In the genomic region with DNA sequence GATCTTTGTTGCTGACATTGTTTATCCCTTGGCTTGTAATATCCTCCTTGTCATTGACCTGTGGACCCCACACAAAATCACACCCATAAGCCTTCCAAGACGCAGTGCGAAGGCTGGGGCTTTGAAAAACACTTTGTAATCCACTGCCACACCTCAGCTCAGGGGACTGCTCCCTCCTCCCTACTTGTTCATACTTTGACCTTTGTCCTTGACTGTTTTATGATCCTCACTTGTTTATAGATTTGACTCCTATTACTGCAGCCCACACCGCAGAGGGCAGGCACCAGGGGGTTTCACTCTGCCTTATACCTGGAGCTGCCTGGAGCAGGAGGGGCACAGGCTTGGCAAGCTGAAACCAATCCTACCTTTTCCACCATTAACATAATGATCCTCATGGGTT, we compare ENCODE assay signal across 26 mouse cellular contexts. TPM values are rescaled to one million over a fixed set of nuclear protein-coding genes. Genes with fewer than 3 reads are reported as not detected.
DNase-seq lines count a peak whose midpoint lies in the region; ATAC-seq and TF ChIP-seq lines count a peak whose summit lies in the region.
"Had no signal": no experiment of that assay in that cellular context is flagged by ENCODE, and none has a peak within 500 bp of the region (broad histone marks: within the 10 kb centered on the region; RNA-seq: fewer than 3 reads in every experiment).

No protein-coding gene starts in this region.

- H3K36me3 ChIP-seq in kidney, postnatal 0 days (ENCODE audit: insufficient read depth, low read length): no peaks in the 10 kb centered on the region
- H3K36me3 ChIP-seq in stomach, postnatal 0 days (ENCODE audit: control insufficient read depth, insufficient read depth, low read length): no peaks in the 10 kb centered on the region
- H3K36me3 ChIP-seq in forebrain, embryonic 15.5 days: no peaks in the 10 kb centered on the region
- H3K36me3 ChIP-seq: heart, embryonic 15.5 days; hindbrain, embryonic 12.5 days; limb, embryonic 13.5 days; lung, embryonic 15.5 days had no signal

- no peaks in the 10 kb centered on the region for H3K27me3 ChIP-seq in kidney, postnatal 0 days (ENCODE audit: insufficient read depth, low read length)
- no peaks in the 10 kb centered on the region for H3K27me3 ChIP-seq in stomach, postnatal 0 days (ENCODE audit: control insufficient read depth, insufficient read depth, low read length)
- H3K27me3 ChIP-seq in forebrain, embryonic 15.5 days: peaks cover 12% of the 10 kb centered on the region; the same call in 1 of the 2 replicates
- H3K27me3 ChIP-seq: heart, embryonic 15.5 days; hindbrain, embryonic 12.5 days; limb, embryonic 13.5 days; lung, embryonic 15.5 days had no signal

- peak overlapping the region; percentile 87 for H3K27ac ChIP-seq in kidney, postnatal 0 days
- no peak overlapping the region for H3K27ac ChIP-seq in stomach, postnatal 0 days (replicated peaks)
- H3K27ac ChIP-seq in forebrain, embryonic 15.5 days (replicated peaks): no peak overlapping the region
- no peak overlapping the region for H3K27ac ChIP-seq in left cerebral cortex, adult 2 months
- H3K27ac ChIP-seq: forebrain, embryonic 13.5 days; heart, embryonic 15.5 days; hindbrain, embryonic 12.5 days; limb, embryonic 13.5 days; liver, embryonic 14.5 days; lung, embryonic 15.5 days had no signal

- no peak for TF ChIP-seq CTCF in kidney, postnatal 0 days (IDR thresholded peaks at IDR 0.05; ENCODE audit: low read depth)
- no peak for TF ChIP-seq CTCF in stomach, postnatal 0 days (IDR thresholded peaks at IDR 0.05; ENCODE audit: low read depth)
- TF ChIP-seq CTCF in left cerebral cortex, adult 2 months (IDR thresholded peaks at IDR 0.05): no peak

- H3K4me2 ChIP-seq in kidney, postnatal 0 days (ENCODE audit: low read length): no peak overlapping the region
- H3K4me2 ChIP-seq in stomach, postnatal 0 days (replicated peaks; ENCODE audit: low read depth): no peak overlapping the region
- no peak overlapping the region for H3K4me2 ChIP-seq in forebrain, embryonic 15.5 days (replicated peaks)
- H3K4me2 ChIP-seq: forebrain, embryonic 13.5 days; heart, embryonic 15.5 days; hindbrain, embryonic 12.5 days; limb, embryonic 13.5 days; lung, embryonic 15.5 days had no signal

- TF ChIP-seq EP300 in stomach, postnatal 0 days (optimal IDR thresholded peaks at IDR 0.05): no peak

- no peak overlapping the region for H3K4me3 ChIP-seq in kidney, postnatal 0 days (replicated peaks; ENCODE audit: low read depth, low read length)
- no peak overlapping the region for H3K4me3 ChIP-seq in stomach, postnatal 0 days (ENCODE audit: low read depth, low read length)
- H3K4me3 ChIP-seq in forebrain, embryonic 15.5 days: no peak overlapping the region
- H3K4me3 ChIP-seq in left cerebral cortex, adult 2 months: no peak overlapping the region
- H3K4me3 ChIP-seq: forebrain, embryonic 13.5 days; heart, embryonic 15.5 days; hindbrain, embryonic 12.5 days; limb, embryonic 13.5 days; lung, embryonic 15.5 days had no signal

- intact Hi-C loops in left cerebral cortex, adult 2 months (cut with DNase I): no loop called here

- no peak for ATAC-seq in kidney, postnatal 0 days (replicated peaks; ENCODE audit: low FRiP score, low read depth)
- 0 out of 2 replicates have a peak, but pooled peaks have one; percentile 34 for ATAC-seq in stomach, postnatal 0 days (ENCODE audit: low FRiP score, low TSS enrichment)
- no peak for ATAC-seq in forebrain, embryonic 15.5 days (replicated peaks)
- ATAC-seq: forebrain, embryonic 13.5 days; inflammation-experienced regulatory T-cells, adult 6 months had no signal

- no peaks in the 10 kb centered on the region for H3K9me3 ChIP-seq in kidney, postnatal 0 days (replicated peaks; ENCODE audit: low read length)
- no peaks in the 10 kb centered on the region for H3K9me3 ChIP-seq in stomach, postnatal 0 days (ENCODE audit: control insufficient read depth, low read length)
- no peaks in the 10 kb centered on the region for H3K9me3 ChIP-seq in forebrain, embryonic 15.5 days
- H3K9me3 ChIP-seq: forebrain, embryonic 13.5 days; heart, embryonic 15.5 days; hindbrain, embryonic 12.5 days; limb, embryonic 13.5 days; lung, embryonic 15.5 days had no signal

- WGBS in kidney, postnatal 0 days: 36% methylated on average over 3 of the region's 3 CpGs
- WGBS in stomach, postnatal 0 days: 35% methylated on average over 3 of the region's 3 CpGs
- WGBS in forebrain, embryonic 15.5 days: 77% methylated on average over 3 of the region's 3 CpGs

- DNase-seq in kidney, adult 11 months: peak; percentile 58
- no peak for DNase-seq in kidney, postnatal 4 days
- peak; percentile 35 for DNase-seq in kidney, adult 18-20 months
- no peak for DNase-seq in kidney, postnatal 0 days (ENCODE audit: low spot score)
- no peak for DNase-seq in stomach, postnatal 0 days (ENCODE audit: low spot score)
- no peak for DNase-seq in left cerebral cortex, adult 2 months (ENCODE audit: extremely low spot score in 1 of 2, low spot score in 2 of 2)
- DNase-seq in thymus, postnatal 10 days (ENCODE audit: low spot score in 2 of 2): no peak
- DNase-seq: adrenal gland, postnatal 36 days; cerebellum, adult 18-20 months; gastrocnemius, postnatal 10 days; heart, adult 18-20 months; lung, postnatal 4 days; right cerebral cortex, postnatal 14 days had no signal

- H3K4me1 ChIP-seq in kidney, postnatal 0 days (replicated peaks; ENCODE audit: insufficient read depth, low read length): peaks cover 9% of the 10 kb centered on the region; the same call in 1 of the 2 replicates
- no peaks in the 10 kb centered on the region for H3K4me1 ChIP-seq in stomach, postnatal 0 days (replicated peaks; ENCODE audit: control insufficient read depth, insufficient read depth)
- peaks cover 2% of the 10 kb centered on the region; the same call in 1 of the 2 replicates for H3K4me1 ChIP-seq in forebrain, embryonic 15.5 days

- H3K9ac ChIP-seq in kidney, postnatal 0 days (ENCODE audit: low read depth, low read length): no peak overlapping the region
- no peak overlapping the region for H3K9ac ChIP-seq in stomach, postnatal 0 days (ENCODE audit: low read length)
- H3K9ac ChIP-seq in forebrain, embryonic 15.5 days (replicated peaks): no peak overlapping the region
- H3K9ac ChIP-seq: forebrain, embryonic 13.5 days; heart, embryonic 15.5 days; hindbrain, embryonic 12.5 days; limb, embryonic 13.5 days; liver, embryonic 14.5 days; lung, embryonic 15.5 days had no signal

RNA-seq across cellular contexts. Expression of a gene that starts 8.0 kb away (rescaled TPM):
- 9.9 and 11.0 TPM in 2 replicates for polyA plus RNA-seq in kidney, postnatal 0 days (2015; fragmentation: Nextera tagmentation; extraction: Ambion mirVana)
- not detected in 2 replicates for polyA plus RNA-seq in stomach, postnatal 0 days (2015; fragmentation: Nextera tagmentation; extraction: Ambion mirVana)
- polyA plus RNA-seq in forebrain, embryonic 15.5 days (2015; fragmentation: Nextera tagmentation; extraction: Ambion mirVana): not detected in 2 replicates
- total RNA-seq in left cerebral cortex, adult 2 months (2021): not detected
- total RNA-seq: adrenal gland, postnatal 36 days; gastrocnemius, postnatal 10 days; heart, adult 18-20 months; layer of hippocampus, postnatal 10 days; MEL; midbrain, postnatal 0 days; neutrophil, adult 5-6 weeks had no signal
- polyA plus RNA-seq: embryonic facial prominence, embryonic 11.5 days; forebrain, embryonic 13.5 days; heart, embryonic 15.5 days; hindbrain, embryonic 12.5 days; inflammation-experienced regulatory T-cells, adult 6 months; limb, embryonic 13.5 days; liver, embryonic 14.5 days had no signal

RNA-seq across cellular contexts. Expression of a gene that starts 23.4 kb away (rescaled TPM):
- polyA plus RNA-seq in kidney, postnatal 0 days (2015; fragmentation: Nextera tagmentation; extraction: Ambion mirVana): 669 and 685 TPM in 2 replicates
- polyA plus RNA-seq in stomach, postnatal 0 days (2015; fragmentation: Nextera tagmentation; extraction: Ambion mirVana): 245 and 254 TPM in 2 replicates
- 85.0 and 90.2 TPM in 2 replicates for polyA plus RNA-seq in forebrain, embryonic 15.5 days (2015; fragmentation: Nextera tagmentation; extraction: Ambion mirVana)
- total RNA-seq in left cerebral cortex, adult 2 months (2021): 10 to 100 TPM; 50.5 to 51.6 TPM

RNA-seq across cellular contexts. Expression of a gene that starts 24.0 kb away (rescaled TPM):
- polyA plus RNA-seq in kidney, postnatal 0 days (2015; fragmentation: Nextera tagmentation; extraction: Ambion mirVana): 315 and 333 TPM in 2 replicates
- 131 and 134 TPM in 2 replicates for polyA plus RNA-seq in stomach, postnatal 0 days (2015; fragmentation: Nextera tagmentation; extraction: Ambion mirVana)
- polyA plus RNA-seq in forebrain, embryonic 15.5 days (2015; fragmentation: Nextera tagmentation; extraction: Ambion mirVana): 11.1 and 11.2 TPM in 2 replicates
- 10 to 100 TPM; 27.9 to 34.0 TPM for total RNA-seq in left cerebral cortex, adult 2 months (2021)

Comparison
In these comparisons a context has a peak if more than half of its experiments do, and no peak if none do; other contexts are left out.
1. DNase-seq: peak in kidney, adult 11 months (single experiment) and kidney, adult 18-20 months (single experiment); none in kidney, postnatal 4 days (0 of 2), kidney, postnatal 0 days (single experiment), stomach, postnatal 0 days (single experiment), left cerebral cortex, adult 2 months (0 of 2) and thymus, postnatal 10 days (0 of 2).
2. RNA of a gene that starts 8.0 kb away (polyA plus RNA-seq): 9.9 to 11.0 TPM in kidney, postnatal 0 days; not detected in stomach, postnatal 0 days and not detected in forebrain, embryonic 15.5 days; every median in the first group is over 10 times any median in the second.
3. RNA of a gene that starts 24.0 kb away (polyA plus RNA-seq): 315 to 333 TPM in kidney, postnatal 0 days and 131 to 134 TPM in stomach, postnatal 0 days; 11.1 to 11.2 TPM in forebrain, embryonic 15.5 days; every median in the first group is over 10 times any median in the second.